Mouse (Mus musculus): ENCODE measurements around the gene Plpp1. TPM values are rescaled to one million over a fixed set of nuclear protein-coding genes. Genes with fewer than 3 reads are reported as not detected.

Plpp1 gene
- 76.5 TPM in 2 replicates for polyA plus RNA-seq (2015; fragmentation: Nextera tagmentation; extraction: Ambion mirVana)

DNA sequence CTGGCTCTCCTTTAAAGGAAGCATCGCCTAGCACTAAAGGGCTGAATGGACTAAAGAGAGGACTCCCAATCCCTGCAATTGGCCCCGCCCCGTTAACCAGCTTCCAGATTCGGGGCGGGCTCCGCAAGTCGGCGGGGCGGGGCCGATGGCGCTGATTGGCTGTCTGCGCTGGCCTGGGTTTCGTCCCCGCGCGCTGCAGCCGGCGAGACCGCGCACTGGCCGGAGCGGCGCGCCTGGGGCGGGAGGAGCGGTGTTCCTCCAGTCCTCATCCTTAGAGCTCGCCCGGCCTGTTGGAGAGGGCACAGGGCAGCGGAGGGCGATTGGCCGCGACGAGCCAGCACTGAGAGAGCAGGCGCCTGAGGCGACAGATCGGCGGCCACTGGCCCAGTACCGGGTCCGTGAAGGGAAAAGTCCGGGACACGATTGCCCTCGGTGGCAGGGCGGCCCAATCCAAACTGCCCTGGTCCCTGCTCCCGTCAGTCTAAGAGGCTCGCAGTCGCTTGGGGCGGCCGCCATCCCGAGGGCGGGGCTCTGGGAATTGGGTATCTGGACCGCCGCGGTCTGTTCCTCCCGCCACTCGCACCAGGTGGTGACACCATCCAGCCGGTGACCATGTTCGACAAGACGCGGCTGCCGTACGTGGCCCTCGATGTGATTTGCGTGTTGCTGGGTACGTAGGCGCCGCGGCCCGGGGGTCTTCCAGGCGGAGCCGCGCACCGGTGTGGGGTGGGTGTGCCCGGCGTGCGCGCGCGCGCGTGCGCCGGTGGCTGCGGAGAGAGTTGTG is at the start of gene Plpp1:
Gene Plpp1 (plus strand): TSS at position 196 of the 784 bp plus-strand sequence.
- ATAC-seq (ENCODE audit: borderline replicate concordance, extremely low read depth, low FRiP score, low TSS enrichment): peak; percentile 99
- under 1% methylated on average over 82 of the region's 83 CpGs for WGBS
- Histone ChIP-seq H3K4me1 (peaks cover 11% of the 10 kb centered on the region; the same call in 1 of the 2 replicates), H3K4me3 (peak within 1 kb of the TSS; percentile 83), H3K36me3 (peaks cover 7% of the 10 kb centered on the region), H3K27ac (peak within 1 kb of the TSS; percentile 97), H3K4me2 (peak within 1 kb of the TSS; percentile 64), H3K9me3 (no peaks in the 10 kb centered on the region), H3K9ac (peak within 1 kb of the TSS; percentile 92), H3K27me3 (no peaks in the 10 kb centered on the region)

- ATAC-seq (ENCODE audit: borderline replicate concordance, extremely low read depth, low FRiP score, low TSS enrichment): peak; percentile 80
- peaks cover 41% of the 10 kb centered on the region for H3K4me1 ChIP-seq
These were observed 48.9 kb upstream of the Plpp1 start for GRCm38 (mm10) chr13:112751454-112752308.

GRCm38 (mm10) chr13:112752309-112752975 is 48.1 kb upstream of the Plpp1 start:
- Histone ChIP-seq H3K27me3 (no peaks in the 10 kb centered on the region), H3K9ac (no peak overlapping the region), H3K4me1 (peaks cover 38% of the 10 kb centered on the region), H3K9me3 (no peaks in the 10 kb centered on the region), H3K4me3 (no peak overlapping the region), H3K36me3 (no peaks in the 10 kb centered on the region), H3K27ac (peak overlapping the region; percentile 89), H3K4me2 (peak overlapping the region; percentile 47; the same call in 1 of the 2 replicates)
- WGBS: 67% methylated on average over 11 of the region's 11 CpGs
- no peak for ATAC-seq (ENCODE audit: borderline replicate concordance, extremely low read depth, low FRiP score, low TSS enrichment)

More at GRCm38 (mm10) chr13:112751454-112752308, 48.9 kb upstream of the Plpp1 start:
- Histone ChIP-seq H3K4me3 (peak overlapping the region; percentile 3; the same call in 1 of the 2 replicates), H3K27ac (peak overlapping the region; percentile 89), H3K9me3 (no peaks in the 10 kb centered on the region), H3K27me3 (no peaks in the 10 kb centered on the region), H3K9ac (no peak overlapping the region), H3K4me2 (peak overlapping the region; percentile 47), H3K36me3 (no peaks in the 10 kb centered on the region)
- 12% methylated on average over 18 of the region's 18 CpGs for WGBS

DNA sequence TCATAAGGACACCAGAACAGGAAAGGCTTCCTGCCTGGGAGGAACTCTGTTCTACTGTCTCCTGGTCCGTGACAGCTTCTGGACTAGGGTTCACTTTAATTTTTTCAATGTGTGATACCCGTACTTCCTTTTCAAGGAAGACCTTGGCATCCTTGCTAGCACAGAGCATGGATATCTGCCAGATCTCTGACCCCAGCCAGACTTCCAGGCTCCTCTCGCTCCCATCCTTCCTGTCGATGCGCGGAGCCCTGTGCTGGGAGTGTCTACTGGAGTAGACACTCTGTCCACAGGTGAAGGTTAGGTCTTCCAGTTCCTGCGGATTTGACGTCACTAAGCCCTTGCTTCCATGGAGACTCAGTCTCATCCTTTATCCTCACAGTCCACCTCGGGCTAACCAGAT is 47.1 kb upstream of the Plpp1 start:
- Histone ChIP-seq H3K36me3 (no peaks in the 10 kb centered on the region), H3K4me3 (no peak overlapping the region), H3K9ac (no peak overlapping the region), H3K9me3 (no peaks in the 10 kb centered on the region), H3K4me2 (no peak overlapping the region), H3K4me1 (peaks cover 38% of the 10 kb centered on the region), H3K27me3 (no peaks in the 10 kb centered on the region), H3K27ac (peak overlapping the region; percentile 89; the same call in 1 of the 2 replicates)
- ATAC-seq (ENCODE audit: borderline replicate concordance, extremely low read depth, low FRiP score, low TSS enrichment): no peak
- WGBS: 62% methylated on average over 9 of the region's 9 CpGs

GRCm38 (mm10) chr13:112754871-112755270 is 45.7 kb upstream of the Plpp1 start:
- H3K27me3 ChIP-seq: no peaks in the 10 kb centered on the region
- H3K36me3 ChIP-seq: no peaks in the 10 kb centered on the region
- no peak for ATAC-seq (ENCODE audit: borderline replicate concordance, extremely low read depth, low FRiP score, low TSS enrichment)
- H3K9me3 ChIP-seq: no peaks in the 10 kb centered on the region
- no peak overlapping the region for H3K4me3 ChIP-seq
- H3K4me1 ChIP-seq: peaks cover 38% of the 10 kb centered on the region
- peak overlapping the region; percentile 85 for H3K27ac ChIP-seq
- 52% methylated on average over 4 of the region's 4 CpGs for WGBS
- no peak overlapping the region for H3K9ac ChIP-seq
- no peak overlapping the region for H3K4me2 ChIP-seq

GRCm38 (mm10) chr13:112755507-112756010 is 45.0 kb upstream of the Plpp1 start:
- Histone ChIP-seq H3K27ac (peak overlapping the region; percentile 85), H3K9ac (no peak overlapping the region), H3K27me3 (no peaks in the 10 kb centered on the region), H3K9me3 (no peaks in the 10 kb centered on the region), H3K4me1 (peaks cover 38% of the 10 kb centered on the region), H3K4me2 (peak overlapping the region; percentile 26; the same call in 1 of the 2 replicates), H3K4me3 (no peak overlapping the region), H3K36me3 (no peaks in the 10 kb centered on the region)
- ATAC-seq (ENCODE audit: borderline replicate concordance, extremely low read depth, low FRiP score, low TSS enrichment): peak; percentile 40; the same call in 1 of the 2 replicates
- WGBS: 32% methylated on average over 11 of the region's 11 CpGs

GRCm38 (mm10) chr13:112757395-112757794 is 43.2 kb upstream of the Plpp1 start:
- 83% methylated on average over 9 of the region's 9 CpGs for WGBS
- Histone ChIP-seq H3K36me3 (no peaks in the 10 kb centered on the region), H3K4me1 (peaks cover 27% of the 10 kb centered on the region), H3K27me3 (no peaks in the 10 kb centered on the region), H3K4me3 (no peak overlapping the region), H3K27ac (no peak overlapping the region), H3K9me3 (no peaks in the 10 kb centered on the region), H3K9ac (no peak overlapping the region), H3K4me2 (no peak overlapping the region)
- no peak for ATAC-seq (ENCODE audit: borderline replicate concordance, extremely low read depth, low FRiP score, low TSS enrichment)

DNA sequence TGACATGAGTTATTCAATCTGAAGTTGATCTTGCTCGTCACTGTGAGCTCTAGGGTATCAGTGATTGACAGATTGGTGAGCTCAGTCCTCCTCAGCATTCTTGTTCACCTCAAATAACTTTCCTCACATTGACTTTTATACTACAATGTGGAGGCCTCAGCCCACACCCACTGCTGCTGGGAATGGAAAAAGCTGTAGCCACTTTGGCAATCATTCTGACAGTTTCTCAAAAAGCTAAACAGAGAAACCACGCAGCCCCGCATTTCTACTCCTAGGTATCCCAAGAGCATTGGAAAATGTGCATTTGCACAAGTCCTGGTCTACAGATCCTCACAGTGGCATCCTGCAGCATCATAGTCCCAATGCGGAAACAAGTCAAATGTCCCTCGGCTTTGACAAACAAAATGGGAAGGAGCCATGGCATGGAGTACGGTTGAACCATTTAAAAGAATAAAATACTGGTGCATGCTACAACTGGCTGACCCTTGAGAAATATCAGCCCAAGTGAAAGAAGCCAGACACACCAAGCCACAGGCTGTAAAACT is 42.0 kb upstream of the Plpp1 start:
- H3K4me3 ChIP-seq: no peak overlapping the region
- 83% methylated on average over 6 of the region's 6 CpGs for WGBS
- H3K27ac ChIP-seq: no peak overlapping the region
- H3K9me3 ChIP-seq: no peaks in the 10 kb centered on the region
- no peak overlapping the region for H3K4me2 ChIP-seq
- no peak for ATAC-seq (ENCODE audit: borderline replicate concordance, extremely low read depth, low FRiP score, low TSS enrichment)
- no peaks in the 10 kb centered on the region for H3K36me3 ChIP-seq
- H3K9ac ChIP-seq: no peak overlapping the region
- H3K4me1 ChIP-seq: peaks cover 30% of the 10 kb centered on the region
- H3K27me3 ChIP-seq: no peaks in the 10 kb centered on the region

DNA sequence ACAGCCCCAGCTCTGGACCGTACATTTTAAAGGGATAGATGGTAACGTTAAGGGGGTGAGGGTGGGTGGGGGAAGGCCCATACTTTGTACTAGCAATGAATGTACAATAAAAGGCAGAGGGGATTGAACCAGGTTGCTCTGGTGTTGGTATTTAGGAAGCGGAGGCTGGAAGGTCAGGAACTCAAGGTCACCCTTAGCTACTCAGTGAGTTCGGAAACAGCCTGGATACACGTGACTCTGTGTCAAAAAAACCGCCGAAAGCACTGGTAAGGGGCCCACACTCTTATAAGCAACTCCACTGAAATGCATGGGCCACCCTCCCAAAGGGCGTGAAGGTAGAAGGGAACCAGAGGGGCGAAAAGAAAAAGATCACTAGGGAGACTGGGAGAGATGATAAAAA is 41.2 kb upstream of the Plpp1 start:
- Histone ChIP-seq H3K27ac (no peak overlapping the region), H3K4me3 (no peak overlapping the region), H3K9me3 (no peaks in the 10 kb centered on the region), H3K4me1 (peaks cover 38% of the 10 kb centered on the region), H3K4me2 (no peak overlapping the region), H3K36me3 (no peaks in the 10 kb centered on the region), H3K27me3 (no peaks in the 10 kb centered on the region), H3K9ac (no peak overlapping the region)
- WGBS: 78% methylated on average over 9 of the region's 9 CpGs
- no peak for ATAC-seq (ENCODE audit: borderline replicate concordance, extremely low read depth, low FRiP score, low TSS enrichment)

DNA sequence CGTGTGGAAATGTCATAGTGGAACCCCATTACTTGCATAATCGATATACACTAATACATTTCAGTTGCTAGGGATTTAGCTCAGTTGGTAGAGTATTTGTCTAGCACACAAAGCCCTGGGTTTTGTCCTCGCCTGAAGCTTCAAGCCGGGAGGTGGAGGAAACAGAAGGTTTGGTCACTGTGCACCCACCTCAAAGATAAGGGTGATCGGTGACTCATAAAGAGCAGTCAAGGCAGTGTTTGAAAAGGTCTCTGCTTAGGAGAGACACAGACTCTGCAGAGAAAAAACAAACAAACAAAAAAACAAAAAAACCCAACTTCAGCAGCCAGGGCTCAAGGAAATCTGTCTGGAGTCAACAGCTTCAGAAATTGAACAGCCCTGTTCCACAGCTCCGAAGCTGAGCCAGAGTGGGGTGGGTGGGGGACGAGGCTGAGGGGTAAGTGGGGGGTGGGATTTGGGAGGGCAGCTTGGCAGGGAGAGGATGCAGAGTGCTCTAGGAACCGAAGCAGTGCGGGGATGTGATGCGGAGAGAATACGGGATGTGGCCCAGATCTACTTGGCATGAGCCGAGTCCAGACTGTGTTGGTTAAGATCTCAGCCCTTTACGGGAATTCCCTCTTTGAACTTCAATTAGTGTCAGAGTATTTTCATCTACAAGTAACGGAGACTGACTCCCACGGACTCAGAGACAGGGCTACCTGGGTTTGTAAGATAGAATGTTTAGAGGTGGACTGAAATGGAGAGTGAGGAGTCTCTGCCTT is 40.6 kb upstream of the Plpp1 start:
- no peaks in the 10 kb centered on the region for H3K27me3 ChIP-seq
- no peaks in the 10 kb centered on the region for H3K9me3 ChIP-seq
- peaks cover 40% of the 10 kb centered on the region for H3K4me1 ChIP-seq
- no peak for ATAC-seq (ENCODE audit: borderline replicate concordance, extremely low read depth, low FRiP score, low TSS enrichment)
- H3K36me3 ChIP-seq: no peaks in the 10 kb centered on the region
- no peak overlapping the region for H3K9ac ChIP-seq
- WGBS: 60% methylated on average over 15 of the region's 15 CpGs
- no peak overlapping the region for H3K4me2 ChIP-seq
- no peak overlapping the region for H3K27ac ChIP-seq
- H3K4me3 ChIP-seq: no peak overlapping the region

GRCm38 (mm10) chr13:112760538-112760881 is 40.1 kb upstream of the Plpp1 start:
- H3K4me3 ChIP-seq: no peak overlapping the region
- 20% methylated on average over 1 of the region's 1 CpGs for WGBS
- no peaks in the 10 kb centered on the region for H3K36me3 ChIP-seq
- ATAC-seq (ENCODE audit: borderline replicate concordance, extremely low read depth, low FRiP score, low TSS enrichment): no peak
- H3K27me3 ChIP-seq: no peaks in the 10 kb centered on the region
- H3K27ac ChIP-seq: no peak overlapping the region
- no peak overlapping the region for H3K4me2 ChIP-seq
- peaks cover 34% of the 10 kb centered on the region for H3K4me1 ChIP-seq
- no peak overlapping the region for H3K9ac ChIP-seq
- H3K9me3 ChIP-seq: no peaks in the 10 kb centered on the region
